10 mouse cellular contexts compared by ENCODE assay signal in the genomic region with DNA sequence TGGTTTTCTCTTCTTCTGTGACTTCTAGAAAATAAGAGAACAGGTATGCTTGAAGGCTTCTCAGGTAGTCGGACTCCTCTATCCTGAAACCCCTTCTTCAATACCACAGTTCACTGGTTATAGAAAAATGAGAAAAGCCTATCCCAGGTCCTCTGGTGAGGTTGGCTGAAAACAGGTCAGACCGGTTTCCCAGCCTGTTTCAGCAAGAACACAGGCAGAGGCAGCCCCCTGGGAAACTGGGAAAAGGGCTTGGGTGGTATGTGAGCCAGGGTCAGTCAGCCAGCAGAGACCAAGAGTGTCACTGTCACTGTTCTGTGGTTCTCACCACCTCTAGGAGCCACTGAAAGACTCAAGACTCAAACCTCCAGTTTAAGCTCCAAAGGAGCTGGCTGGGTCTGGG. TPM values are rescaled to one million over a fixed set of nuclear protein-coding genes. Genes with fewer than 3 reads are reported as not detected.
DNase-seq lines count a peak whose midpoint lies in the region; ATAC-seq and TF ChIP-seq lines count a peak whose summit lies in the region.
"Had no signal": no experiment of that assay in that cellular context is flagged by ENCODE, and none has a peak within 500 bp of the region (broad histone marks: within the 10 kb centered on the region; RNA-seq: fewer than 3 reads in every experiment).

No protein-coding gene starts in this region.

- H3K27ac ChIP-seq in midbrain, embryonic 13.5 days, result 0 out of 2 replicates have a peak overlapping the region, but pooled peaks have one; percentile 44
- no peak overlapping the region for H3K27ac ChIP-seq in midbrain, postnatal 0 days (ENCODE audit: low read depth, low read length)
- H3K27ac ChIP-seq in hindbrain, embryonic 15.5 days (replicated peaks), result no peak overlapping the region
- H3K27ac ChIP-seq in stomach, embryonic 14.5 days (ENCODE audit: low read length), result peak overlapping the region; percentile 78

- DNase-seq in midbrain, postnatal 0 days (ENCODE audit: low spot score), result no peak
- DNase-seq in kidney, postnatal 14 days, result peak; percentile 74
- DNase-seq in heart, postnatal 4 days, result no peak
- DNase-seq in cerebellum, postnatal 25 days, result no peak
- DNase-seq: gastrocnemius, postnatal 25 days; thymus, postnatal 4 days had no signal

- peaks cover 65% of the 10 kb centered on the region for H3K36me3 ChIP-seq in midbrain, embryonic 13.5 days
- peaks cover 24% of the 10 kb centered on the region; the same call in 1 of the 2 replicates for H3K36me3 ChIP-seq in midbrain, postnatal 0 days (ENCODE audit: insufficient read depth, low read length)
- peaks cover 51% of the 10 kb centered on the region for H3K36me3 ChIP-seq in hindbrain, embryonic 15.5 days
- peaks cover 42% of the 10 kb centered on the region for H3K36me3 ChIP-seq in stomach, embryonic 14.5 days (ENCODE audit: control insufficient read depth, insufficient read depth, low read length)

- H3K9me3 ChIP-seq in midbrain, embryonic 13.5 days, result no peaks in the 10 kb centered on the region
- no peaks in the 10 kb centered on the region for H3K9me3 ChIP-seq in midbrain, postnatal 0 days (ENCODE audit: low read length)
- no peaks in the 10 kb centered on the region for H3K9me3 ChIP-seq in hindbrain, embryonic 15.5 days
- no peaks in the 10 kb centered on the region for H3K9me3 ChIP-seq in stomach, embryonic 14.5 days (ENCODE audit: control insufficient read depth, low read depth, low read length)

- 0 out of 2 replicates have a peak overlapping the region, but pooled peaks have one; percentile 28 for H3K9ac ChIP-seq in midbrain, embryonic 13.5 days (replicated peaks)
- no peak overlapping the region for H3K9ac ChIP-seq in midbrain, postnatal 0 days (replicated peaks; ENCODE audit: low read length, poor library complexity, severe bottlenecking)
- H3K9ac ChIP-seq in hindbrain, embryonic 15.5 days, result no peak overlapping the region
- no peak overlapping the region for H3K9ac ChIP-seq in stomach, embryonic 14.5 days (replicated peaks; ENCODE audit: low read depth, low read length)

- peaks cover 33% of the 10 kb centered on the region for H3K4me1 ChIP-seq in midbrain, embryonic 13.5 days (replicated peaks)
- H3K4me1 ChIP-seq in midbrain, postnatal 0 days (ENCODE audit: insufficient read depth, low read length), result no peaks in the 10 kb centered on the region
- peaks cover 37% of the 10 kb centered on the region for H3K4me1 ChIP-seq in hindbrain, embryonic 15.5 days (replicated peaks)
- peaks cover 9% of the 10 kb centered on the region; the same call in 1 of the 2 replicates for H3K4me1 ChIP-seq in stomach, embryonic 14.5 days (ENCODE audit: control insufficient read depth, insufficient read depth, low read length)

- H3K4me3 ChIP-seq in midbrain, embryonic 13.5 days (replicated peaks), result 0 out of 2 replicates have a peak overlapping the region, but pooled peaks have one; percentile 4
- H3K4me3 ChIP-seq in midbrain, postnatal 0 days (ENCODE audit: low read depth, low read length), result no peak overlapping the region
- H3K4me3 ChIP-seq in hindbrain, embryonic 15.5 days, result no peak overlapping the region
- no peak overlapping the region for H3K4me3 ChIP-seq in stomach, embryonic 14.5 days (ENCODE audit: low read depth, low read length)

- TF ChIP-seq CTCF in midbrain, postnatal 0 days (IDR thresholded peaks at IDR 0.05), result no peak

- ATAC-seq in midbrain, embryonic 13.5 days, result no peak
- ATAC-seq in midbrain, postnatal 0 days (ENCODE audit: low FRiP score), result no peak
- no peak for ATAC-seq in hindbrain, embryonic 15.5 days (ENCODE audit: low FRiP score, low read depth)
- peak; percentile 29; the same call in 1 of the 2 replicates for ATAC-seq in stomach, embryonic 14.5 days (ENCODE audit: insufficient number of reproducible peaks, insufficient read depth, low FRiP score, low read depth)

- H3K4me2 ChIP-seq in midbrain, embryonic 13.5 days (replicated peaks), result peak overlapping the region; percentile 16; the same call in 1 of the 2 replicates
- H3K4me2 ChIP-seq in midbrain, postnatal 0 days (ENCODE audit: low read depth, low read length, poor library complexity, severe bottlenecking), result no peak overlapping the region
- H3K4me2 ChIP-seq in hindbrain, embryonic 15.5 days, result 0 out of 2 replicates have a peak overlapping the region, but pooled peaks have one; percentile 7
- no peak overlapping the region for H3K4me2 ChIP-seq in stomach, embryonic 14.5 days (replicated peaks; ENCODE audit: low read depth, low read length)

- H3K27me3 ChIP-seq in midbrain, embryonic 13.5 days, result no peaks in the 10 kb centered on the region
- H3K27me3 ChIP-seq in midbrain, postnatal 0 days (ENCODE audit: insufficient read depth, low read length), result no peaks in the 10 kb centered on the region
- no peaks in the 10 kb centered on the region for H3K27me3 ChIP-seq in hindbrain, embryonic 15.5 days
- no peaks in the 10 kb centered on the region for H3K27me3 ChIP-seq in stomach, embryonic 14.5 days (ENCODE audit: control insufficient read depth, insufficient read depth, low read length)

- 57% methylated on average over 2 of the region's 2 CpGs for WGBS in midbrain, embryonic 13.5 days
- 60% methylated on average over 2 of the region's 2 CpGs for WGBS in midbrain, postnatal 0 days
- 58% methylated on average over 2 of the region's 2 CpGs for WGBS in hindbrain, embryonic 15.5 days
- 24% methylated on average over 2 of the region's 2 CpGs for WGBS in stomach, embryonic 14.5 days

RNA-seq across cellular contexts. Expression of a gene that starts 3.5 kb away (rescaled TPM):
- 1,749 and 1,885 TPM in 2 replicates for polyA plus RNA-seq in midbrain, embryonic 13.5 days (2015; fragmentation: Nextera tagmentation; extraction: Ambion mirVana)
- 1,529 and 1,586 TPM in 2 replicates for total RNA-seq in midbrain, postnatal 0 days (2014; rRNA removed)
- polyA plus RNA-seq in midbrain, postnatal 0 days (2015; fragmentation: Nextera tagmentation; extraction: Ambion mirVana), result 1,678 and 1,776 TPM in 2 replicates
- 1,671 and 1,849 TPM in 2 replicates for polyA plus RNA-seq in hindbrain, embryonic 15.5 days (2015; fragmentation: Nextera tagmentation; extraction: Ambion mirVana)
- 616 and 618 TPM in 2 replicates for polyA plus RNA-seq in stomach, embryonic 14.5 days (2014; fragmentation: Nextera tagmentation; extraction: Ambion mirVana)
- 10 to 100 TPM; 96.6 to 97.7 TPM for total RNA-seq in heart, postnatal 4 days (2021)

RNA-seq across cellular contexts. Expression of a gene that starts 25.6 kb away (rescaled TPM):
- polyA plus RNA-seq in midbrain, embryonic 13.5 days (2015; fragmentation: Nextera tagmentation; extraction: Ambion mirVana), result 138 TPM in 2 replicates
- total RNA-seq in midbrain, postnatal 0 days (2014; rRNA removed), result 28.3 and 31.2 TPM in 2 replicates
- 48.4 and 48.9 TPM in 2 replicates for polyA plus RNA-seq in midbrain, postnatal 0 days (2015; fragmentation: Nextera tagmentation; extraction: Ambion mirVana)
- polyA plus RNA-seq in hindbrain, embryonic 15.5 days (2015; fragmentation: Nextera tagmentation; extraction: Ambion mirVana), result 84.7 and 92.2 TPM in 2 replicates
- polyA plus RNA-seq in stomach, embryonic 14.5 days (2014; fragmentation: Nextera tagmentation; extraction: Ambion mirVana), result 210 and 217 TPM in 2 replicates
- total RNA-seq in heart, postnatal 4 days (2021), result 10 to 100 TPM; 45.0 to 46.4 TPM

RNA-seq across cellular contexts. Expression of a gene that starts 25.9 kb away (rescaled TPM):
- not detected in 2 replicates for polyA plus RNA-seq in midbrain, embryonic 13.5 days (2015; fragmentation: Nextera tagmentation; extraction: Ambion mirVana)
- 2.2 TPM in 1 of 2 replicates, not detected in the other for total RNA-seq in midbrain, postnatal 0 days (2014; rRNA removed)
- polyA plus RNA-seq in midbrain, postnatal 0 days (2015; fragmentation: Nextera tagmentation; extraction: Ambion mirVana), result 4.3 and 5.4 TPM in 2 replicates
- polyA plus RNA-seq in hindbrain, embryonic 15.5 days (2015; fragmentation: Nextera tagmentation; extraction: Ambion mirVana), result 0.39 and 0.87 TPM in 2 replicates
- not detected in 2 replicates for polyA plus RNA-seq in stomach, embryonic 14.5 days (2014; fragmentation: Nextera tagmentation; extraction: Ambion mirVana)
- not detected for total RNA-seq in heart, postnatal 4 days (2021)
- total RNA-seq: gastrocnemius, postnatal 25 days had no signal

RNA-seq across cellular contexts. Expression of a gene that starts 26.1 kb away (rescaled TPM):
- polyA plus RNA-seq in midbrain, embryonic 13.5 days (2015; fragmentation: Nextera tagmentation; extraction: Ambion mirVana), result 0.16 and 0.26 TPM in 2 replicates
- total RNA-seq in midbrain, postnatal 0 days (2014; rRNA removed), result 0.16 and 2.5 TPM in 2 replicates
- 1.7 and 1.8 TPM in 2 replicates for polyA plus RNA-seq in midbrain, postnatal 0 days (2015; fragmentation: Nextera tagmentation; extraction: Ambion mirVana)
- polyA plus RNA-seq in hindbrain, embryonic 15.5 days (2015; fragmentation: Nextera tagmentation; extraction: Ambion mirVana), result 0.53 and 0.73 TPM in 2 replicates
- polyA plus RNA-seq in stomach, embryonic 14.5 days (2014; fragmentation: Nextera tagmentation; extraction: Ambion mirVana), result not detected in 2 replicates
- not detected for total RNA-seq in heart, postnatal 4 days (2021)
- total RNA-seq: gastrocnemius, postnatal 25 days; left cerebral cortex, adult 18-20 months had no signal

RNA-seq across cellular contexts. Expression of a gene that starts 55.5 kb away (rescaled TPM):
- polyA plus RNA-seq in midbrain, embryonic 13.5 days (2015; fragmentation: Nextera tagmentation; extraction: Ambion mirVana), result 34.0 and 36.7 TPM in 2 replicates
- 53.7 and 58.9 TPM in 2 replicates for total RNA-seq in midbrain, postnatal 0 days (2014; rRNA removed)
- polyA plus RNA-seq in midbrain, postnatal 0 days (2015; fragmentation: Nextera tagmentation; extraction: Ambion mirVana), result 27.0 and 27.1 TPM in 2 replicates
- polyA plus RNA-seq in hindbrain, embryonic 15.5 days (2015; fragmentation: Nextera tagmentation; extraction: Ambion mirVana), result 35.3 and 37.4 TPM in 2 replicates
- polyA plus RNA-seq in stomach, embryonic 14.5 days (2014; fragmentation: Nextera tagmentation; extraction: Ambion mirVana), result 25.6 and 25.7 TPM in 2 replicates
- total RNA-seq in heart, postnatal 4 days (2021), result 10 to 100 TPM; 34.0 to 36.6 TPM

Comparison
In these comparisons a context has a peak if more than half of its experiments do, and no peak if none do; other contexts are left out.
1. H3K27ac ChIP-seq: peak in midbrain, embryonic 13.5 days (single experiment) and stomach, embryonic 14.5 days (single experiment); none in midbrain, postnatal 0 days (single experiment) and hindbrain, embryonic 15.5 days (single experiment).
2. H3K4me2 ChIP-seq: peak in midbrain, embryonic 13.5 days (single experiment) and hindbrain, embryonic 15.5 days (single experiment); none in midbrain, postnatal 0 days (single experiment) and stomach, embryonic 14.5 days (single experiment).